Mouse (Mus musculus) kidney, postnatal 25 days (tissue): Measurements from ENCODE around the gene Zap70.

ENCODE experiments used
- DNase-seq, 2 experiments: peaks; one replicate each; pipeline ENCODE4 v3.0.0; 2021; ENCODE audit warnings: mixed read lengths in 2 of 2

Zap70 gene

DNA sequence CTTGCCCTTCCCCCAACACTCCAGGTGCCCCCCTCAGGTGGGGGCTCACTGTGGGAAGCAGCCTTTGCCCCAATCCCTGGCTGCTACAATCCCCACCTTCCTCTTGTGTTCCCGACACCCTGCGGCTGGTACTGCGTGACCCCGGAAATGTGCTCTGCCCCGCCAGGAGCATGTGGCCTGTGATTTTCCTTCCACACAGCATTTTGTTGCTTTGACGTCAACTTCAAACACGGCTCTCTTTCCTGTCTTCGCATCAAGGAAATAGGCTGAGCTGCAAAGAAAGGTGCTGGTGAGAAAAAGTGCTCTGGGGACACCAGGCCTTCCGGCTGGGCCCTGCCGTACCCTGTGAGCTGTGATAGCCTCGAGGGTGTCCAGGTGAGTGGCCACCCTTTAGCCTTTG lies at the start of gene Zap70:
Gene Zap70, plus strand, starts transcription at position 231 of the 400 bp plus-strand sequence.
- peak in 1 of 2 experiments; percentile 25 for DNase-seq

DNA sequence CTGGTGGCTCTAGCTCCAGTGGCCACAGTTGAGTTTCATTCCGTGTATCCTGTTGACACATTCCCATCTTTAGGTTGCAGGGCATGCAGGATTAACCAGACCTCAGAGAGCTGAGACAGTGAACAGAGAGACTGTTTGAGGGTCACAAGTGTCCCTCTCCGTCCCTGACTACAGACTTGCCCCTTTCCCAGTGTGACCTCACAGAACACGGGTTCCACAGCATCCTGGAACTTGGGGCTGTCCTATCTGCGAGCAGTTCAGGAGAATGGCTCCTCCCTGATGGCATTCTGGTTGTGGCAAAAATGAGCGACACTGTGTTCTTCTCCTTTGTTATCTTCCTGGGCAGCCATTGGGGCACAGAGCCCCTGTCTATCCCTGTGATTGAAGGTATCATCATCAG lies 47.3 kb upstream of the Zap70 start, which contains the start of gene Actr1b:
Gene Actr1b, minus strand, starts transcription at position 112 of the 400 bp plus-strand sequence.
- DNase-seq: no peak

DNA sequence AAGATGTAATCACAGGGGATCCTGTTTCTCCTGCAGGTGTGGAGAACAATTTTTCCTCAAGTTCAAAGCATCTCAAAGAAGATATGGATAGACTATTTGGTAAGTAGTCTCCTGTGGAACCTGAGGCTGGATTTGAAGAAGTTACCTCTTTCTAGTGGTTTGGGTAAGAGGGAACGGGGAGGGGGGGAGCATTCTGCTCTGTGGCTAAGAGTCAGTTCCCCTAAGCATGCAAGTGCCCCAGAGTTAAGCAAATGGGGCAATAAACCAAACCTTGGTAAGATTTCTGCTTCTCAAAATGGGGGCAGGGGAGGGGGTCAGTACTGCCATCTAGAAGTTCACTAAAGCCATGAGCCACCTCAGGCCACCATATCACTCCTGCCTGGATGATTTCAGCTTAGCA lies 42.8 kb upstream of the Zap70 start:
- no peak for DNase-seq

DNA sequence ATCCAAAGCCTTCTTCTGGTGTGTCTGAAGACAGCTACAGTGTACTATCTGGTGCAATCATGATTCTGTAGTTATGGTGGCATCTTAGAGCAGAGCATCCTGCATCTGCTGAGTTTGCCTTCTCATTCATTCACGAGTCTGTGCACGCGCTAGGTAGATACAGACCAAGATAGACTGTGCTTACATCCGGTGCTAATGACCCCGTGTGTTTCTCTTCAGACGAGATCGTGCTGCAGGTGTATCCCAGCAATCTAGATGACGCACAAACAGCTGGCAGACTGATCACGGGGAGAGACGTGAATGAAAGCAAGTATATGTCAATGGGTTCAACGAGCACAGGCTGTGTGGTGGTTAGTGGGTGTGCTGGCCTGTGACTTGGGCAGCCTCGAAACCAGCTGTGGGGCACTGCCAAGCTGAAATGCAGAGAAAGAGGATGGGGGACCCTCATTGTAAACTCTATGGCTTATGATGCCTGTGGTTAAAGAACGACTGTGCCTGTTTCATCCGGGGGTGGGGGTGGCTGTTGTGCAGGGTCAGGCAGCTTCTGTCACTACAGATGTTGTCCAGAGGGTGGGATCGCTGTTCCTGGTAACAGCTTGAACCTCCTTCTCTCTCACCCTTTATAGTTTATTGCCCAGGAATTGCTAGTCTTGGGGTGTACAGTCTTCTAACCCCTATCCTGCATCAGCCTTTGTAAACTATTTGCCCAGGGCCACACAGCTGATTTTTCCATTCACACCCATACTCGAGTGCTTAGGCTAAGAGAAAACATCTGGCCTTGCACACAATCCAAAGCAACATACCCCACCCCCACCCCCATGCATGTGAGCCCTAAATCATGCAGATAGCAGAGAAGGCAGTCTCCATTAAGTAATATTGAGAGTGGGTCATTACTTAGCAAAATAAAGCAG lies 38.2 kb upstream of the Zap70 start:
- DNase-seq: peak in 1 of 2 experiments; percentile 21

DNA sequence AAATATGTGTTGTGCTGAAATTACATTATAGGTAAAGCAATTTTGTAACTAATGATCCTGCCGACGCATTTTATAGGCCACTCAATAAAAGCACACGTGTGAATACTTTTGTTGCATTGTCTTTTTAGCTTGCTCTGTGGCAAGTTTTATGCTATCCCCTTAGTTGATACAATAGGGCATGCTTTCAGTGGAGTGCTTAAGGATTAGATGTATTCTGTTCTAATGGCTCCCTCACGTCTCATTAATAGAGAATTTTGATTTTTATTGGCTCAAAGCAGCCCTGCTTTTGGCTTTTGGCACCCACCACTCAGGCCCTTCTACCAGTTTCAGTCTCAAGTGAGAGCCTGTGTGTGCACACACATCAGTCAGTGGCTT lies 37.6 kb upstream of the Zap70 start:
- no peak for DNase-seq

DNA sequence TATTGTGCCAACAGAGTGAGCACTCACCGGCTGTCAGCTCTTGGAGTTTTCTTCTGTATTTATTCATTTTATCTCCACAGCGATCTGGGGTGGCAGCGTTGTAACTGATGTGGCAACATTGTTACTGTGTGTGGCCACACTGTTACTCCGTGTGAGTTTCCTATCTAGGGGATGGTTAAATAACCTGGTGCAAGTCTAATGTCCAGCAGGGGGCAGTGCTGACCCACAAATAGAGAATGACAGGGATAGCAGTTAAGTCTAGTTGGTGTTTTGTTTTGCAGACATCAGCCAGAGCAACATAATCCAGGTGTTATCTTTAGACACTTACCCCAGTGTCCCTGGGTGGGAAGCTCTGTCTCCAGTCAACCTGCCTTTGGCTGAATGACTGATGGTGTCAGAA lies 24.3 kb upstream of the Zap70 start:
- DNase-seq: peak; percentile 82 to 94

DNA sequence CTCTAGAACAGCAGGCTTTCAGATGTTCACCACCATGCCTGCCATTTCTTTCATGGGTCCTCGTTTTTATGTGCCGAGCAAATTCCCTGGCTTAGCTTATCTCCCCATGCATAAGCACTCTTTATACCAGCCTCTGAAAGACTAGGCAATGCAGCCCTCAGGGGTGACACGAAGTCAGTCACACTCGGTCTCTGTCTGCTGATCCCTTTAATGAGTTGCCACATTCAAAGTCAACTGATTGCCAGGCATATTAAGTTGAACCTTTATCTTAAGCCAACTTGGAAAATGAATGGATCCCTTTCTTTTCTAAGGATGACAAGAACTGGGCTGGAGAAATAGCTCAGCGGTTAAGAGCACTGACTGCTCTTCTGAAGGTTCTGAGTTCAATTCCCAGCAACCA lies 22.4 kb upstream of the Zap70 start:
- DNase-seq: peak in 1 of 2 experiments; percentile 17

DNA sequence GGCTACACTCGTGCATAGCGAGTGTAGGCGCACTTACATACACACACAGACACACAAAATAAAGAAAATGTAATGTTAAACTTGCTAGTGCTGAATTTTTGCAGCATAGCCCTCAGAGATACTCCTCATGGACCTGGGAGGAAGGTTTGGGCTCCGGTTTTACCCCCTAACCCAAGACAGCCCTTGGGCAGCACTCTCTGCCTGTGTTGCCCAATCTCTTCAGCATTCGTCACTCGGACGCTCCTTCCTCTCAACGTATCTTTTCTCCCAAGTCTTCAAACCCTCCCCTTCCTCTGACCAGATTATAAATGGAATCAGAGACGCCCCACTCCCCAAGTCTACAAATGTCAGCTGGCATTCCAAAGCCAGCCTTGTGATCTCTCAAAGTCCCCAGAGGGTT lies 18.6 kb upstream of the Zap70 start:
- DNase-seq: peak in 1 of 2 experiments; percentile 3

DNA sequence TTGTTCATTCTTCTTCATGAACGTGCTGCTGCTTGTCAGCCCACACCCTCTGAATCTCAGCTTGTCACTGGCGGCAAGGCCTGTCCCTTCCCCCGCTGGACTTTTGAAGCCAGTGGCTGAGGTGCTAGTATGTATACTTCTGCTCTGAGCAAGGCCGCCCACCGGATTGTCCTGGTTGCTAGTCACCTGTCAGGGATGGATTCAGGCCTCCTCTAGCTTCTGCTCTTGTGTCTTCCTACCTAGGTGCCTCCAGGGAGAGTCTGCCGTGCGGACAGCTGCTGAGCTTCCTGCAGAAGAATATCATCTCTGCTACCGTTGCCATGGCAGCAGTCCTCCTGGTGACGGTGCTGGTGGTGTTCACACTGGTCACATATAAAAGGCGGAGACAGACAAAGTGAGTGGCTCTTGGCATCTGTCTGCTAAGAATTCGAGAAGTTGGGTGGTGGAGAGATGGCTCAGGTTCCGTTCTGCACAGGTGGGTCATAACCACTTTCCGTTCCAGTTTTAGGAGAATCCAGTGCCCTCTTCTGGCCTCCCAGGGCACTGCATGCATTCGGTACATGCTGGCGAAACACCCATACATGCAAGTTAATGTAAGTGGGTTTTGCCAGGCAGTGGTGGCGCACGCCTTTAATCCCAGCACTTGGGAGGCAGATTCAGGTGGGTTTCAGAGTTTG lies 17.2 kb upstream of the Zap70 start:
- peak; percentile 68 to 82 for DNase-seq

DNA sequence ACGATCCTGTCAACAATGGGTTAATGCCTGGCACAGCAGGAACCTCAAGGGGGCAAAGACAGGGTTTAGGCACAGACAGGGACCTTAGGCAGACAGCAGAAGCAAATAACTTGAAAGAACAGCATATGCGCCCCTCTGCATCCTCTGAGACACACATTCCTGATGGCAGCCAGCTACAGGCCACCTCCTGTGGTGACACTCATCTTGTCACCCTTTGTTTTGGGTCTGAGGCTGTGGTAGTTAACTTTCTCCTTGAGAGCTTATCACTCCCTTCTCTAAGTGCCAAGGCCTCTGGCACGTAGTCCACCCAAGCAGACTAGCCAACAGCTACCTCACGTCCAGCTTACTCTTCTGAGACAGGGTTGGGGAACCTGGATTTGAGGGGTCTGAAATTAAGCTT lies 15.9 kb upstream of the Zap70 start:
- DNase-seq: peak in 1 of 2 experiments; percentile 19

DNA sequence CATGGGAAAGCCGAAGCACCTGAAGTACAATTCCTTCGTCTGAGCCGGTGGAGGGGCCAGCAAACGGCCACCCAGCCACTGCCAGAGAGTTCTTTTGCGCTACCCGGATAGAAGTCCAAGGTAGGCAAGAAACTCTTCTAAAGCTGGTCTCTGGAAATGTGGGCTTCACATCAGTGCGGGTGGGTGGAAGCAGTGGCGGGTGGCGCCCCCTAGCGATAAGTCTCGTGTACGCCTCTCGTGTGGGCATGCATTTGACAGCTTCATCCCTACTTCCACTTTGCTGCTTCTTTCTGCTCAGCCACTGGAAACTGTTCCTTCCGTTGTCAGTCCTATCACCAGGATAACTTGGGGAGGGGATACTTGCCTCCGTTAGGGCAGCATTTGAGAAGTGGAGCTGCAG lies 15.1 kb upstream of the Zap70 start:
- peak; percentile 29 for DNase-seq

DNA sequence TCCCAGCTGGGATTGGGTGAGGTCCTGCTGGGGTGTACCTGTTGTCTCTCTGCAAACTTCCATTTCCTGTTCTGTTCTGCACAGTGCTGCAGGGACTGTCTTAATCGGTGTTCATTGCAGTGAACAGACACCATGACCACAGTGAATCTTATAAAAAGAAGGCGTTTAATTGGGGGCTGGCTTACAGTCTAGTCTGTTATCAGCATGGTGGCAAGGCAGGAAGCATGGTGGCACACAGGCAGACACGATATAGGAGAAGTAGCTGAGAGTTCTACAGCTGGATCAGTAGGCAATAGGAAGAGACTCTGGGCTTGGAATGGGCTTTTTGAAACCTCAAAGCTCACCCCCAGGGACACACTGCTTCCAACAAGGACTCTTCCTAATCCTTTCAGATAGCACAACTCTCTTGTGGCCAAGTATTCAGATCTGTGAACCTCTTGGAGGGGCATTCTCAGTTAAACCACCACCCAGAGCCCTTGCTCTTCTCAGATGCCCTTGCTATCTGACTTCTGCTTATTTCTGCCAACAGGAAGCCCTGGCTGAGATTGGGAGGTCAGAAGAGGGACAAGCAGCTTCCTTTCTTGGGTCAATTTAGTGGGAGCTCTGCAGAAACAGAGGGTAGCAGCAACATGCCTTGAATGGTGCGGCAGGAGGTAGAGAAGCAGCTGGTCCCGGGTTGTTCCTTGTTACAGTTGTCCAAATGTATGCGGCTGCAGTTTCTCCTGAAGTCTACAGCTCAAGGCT lies 7.5 kb upstream of the Zap70 start:
- peak in 1 of 2 experiments; percentile 24 for DNase-seq

DNA sequence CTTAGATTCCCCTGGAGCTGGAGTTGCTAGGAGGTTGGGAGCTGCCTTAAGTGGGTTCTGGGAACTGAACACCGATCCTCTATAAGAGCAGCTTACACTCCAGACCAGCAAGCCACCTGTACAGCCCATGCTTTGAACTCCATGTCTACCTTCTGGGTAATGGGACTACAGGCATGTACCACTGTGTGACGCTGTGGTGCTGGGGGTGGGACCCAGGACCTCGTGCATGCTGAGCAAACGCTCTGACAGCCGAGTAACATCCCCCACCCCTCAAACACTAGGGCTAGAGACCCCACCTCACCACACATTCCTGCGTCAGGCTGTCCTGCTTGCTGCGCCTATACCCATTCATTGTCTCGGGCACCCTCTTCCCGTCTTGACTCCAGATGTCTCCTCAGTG lies 3.0 kb upstream of the Zap70 start:
- DNase-seq: peak in 1 of 2 experiments; percentile 17

DNA sequence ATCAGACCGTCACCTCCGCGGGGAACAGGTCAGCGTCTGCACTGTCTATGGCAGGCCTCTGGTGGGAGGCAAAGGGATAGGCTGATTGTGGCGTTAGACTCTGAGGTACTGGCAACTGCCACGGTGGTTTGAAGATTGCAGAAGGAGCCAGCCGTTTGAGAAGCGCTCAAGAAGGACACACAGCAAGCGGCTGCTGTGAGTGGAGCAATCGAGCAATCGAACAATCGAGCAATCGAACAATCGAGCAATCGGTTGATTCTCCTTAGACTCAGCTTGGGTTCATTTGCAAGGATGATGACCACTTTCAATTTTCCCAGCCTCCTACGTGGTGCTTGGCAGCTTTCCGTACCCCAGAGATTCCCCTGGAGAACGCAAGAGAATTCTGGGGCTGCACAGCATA lies 2.5 kb upstream of the Zap70 start:
- peak in 1 of 2 experiments; percentile 29 for DNase-seq

DNA sequence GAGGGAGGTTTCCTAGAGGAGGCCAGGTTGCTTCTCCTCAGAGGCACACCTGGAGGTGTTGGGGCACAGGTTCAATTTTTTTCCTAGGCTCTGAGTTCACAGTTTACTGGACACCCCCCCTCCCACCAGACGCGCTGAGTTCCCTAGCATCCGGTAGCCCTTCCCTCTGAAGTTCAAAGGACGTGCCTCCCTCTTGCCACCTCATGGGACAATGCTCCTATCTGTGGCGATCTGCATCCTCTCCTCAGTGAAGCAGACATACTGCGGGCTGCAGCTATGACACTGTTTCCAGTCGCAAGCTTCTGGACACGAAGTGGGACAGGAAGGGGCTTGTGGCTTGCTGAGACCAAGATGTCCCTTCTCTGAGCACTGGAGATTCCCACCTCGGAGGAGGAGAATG lies 1.2 kb upstream of the Zap70 start:
- peak in 1 of 2 experiments; percentile 5 for DNase-seq

DNA sequence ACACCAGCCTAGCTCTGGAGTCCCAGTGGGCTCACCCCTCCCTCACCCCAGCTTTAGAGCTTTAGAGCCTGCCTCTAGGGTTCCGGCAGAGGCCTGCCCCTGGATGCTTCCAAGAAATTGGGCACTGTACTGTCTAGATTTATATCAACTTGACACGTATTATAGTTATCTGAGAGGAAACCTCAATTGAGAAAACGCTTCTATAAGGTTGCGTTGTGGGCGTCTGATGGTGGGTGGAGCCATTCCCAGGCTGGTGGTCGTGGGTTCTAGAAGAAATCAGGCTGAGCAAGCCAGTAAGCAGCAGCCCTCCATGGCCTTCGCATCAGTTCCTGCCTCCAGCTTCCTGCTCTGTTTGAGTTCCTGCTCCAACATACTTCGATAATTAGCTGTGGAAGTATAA lies 537 bp upstream of the Zap70 start:
- peak in 1 of 2 experiments; percentile 14 for DNase-seq

DNA sequence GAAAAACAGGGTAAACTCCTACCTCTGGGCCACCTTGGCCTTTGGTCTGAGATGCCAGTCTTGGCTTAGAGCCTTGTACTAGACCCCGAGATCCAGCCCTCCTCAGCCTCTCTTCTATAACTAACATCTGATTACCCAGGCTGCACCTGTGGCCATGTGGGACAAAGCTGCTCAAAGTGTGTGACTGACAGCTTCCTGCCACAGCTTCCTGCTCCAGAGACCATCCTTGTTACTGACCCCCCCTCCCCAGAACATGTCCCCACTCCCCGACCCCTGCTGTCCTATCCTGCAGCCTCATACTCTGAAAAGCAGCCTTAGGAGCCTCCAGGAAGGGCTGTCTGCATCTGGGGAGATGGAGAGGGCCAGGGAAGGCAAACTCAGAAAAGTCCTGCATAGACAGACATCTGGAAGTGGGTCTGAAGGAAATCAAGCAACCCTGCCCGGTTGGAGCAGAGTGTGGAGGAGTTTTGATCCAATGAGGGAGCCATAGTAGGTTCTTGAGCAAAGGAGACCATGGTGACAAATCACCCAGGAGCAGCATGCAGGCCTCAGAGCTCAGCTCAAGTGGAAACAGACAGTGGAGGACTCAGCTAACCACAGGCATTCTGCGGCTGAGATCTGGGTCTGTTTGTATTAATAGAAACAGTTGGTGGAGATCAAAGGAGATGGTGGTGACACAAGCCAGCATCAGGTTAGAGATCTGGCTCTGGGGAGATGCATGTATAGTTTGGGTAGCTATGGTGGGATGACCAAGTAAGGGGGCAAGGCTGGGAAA lies 5.0 kb downstream of the Zap70 start:
- no peak for DNase-seq

DNA sequence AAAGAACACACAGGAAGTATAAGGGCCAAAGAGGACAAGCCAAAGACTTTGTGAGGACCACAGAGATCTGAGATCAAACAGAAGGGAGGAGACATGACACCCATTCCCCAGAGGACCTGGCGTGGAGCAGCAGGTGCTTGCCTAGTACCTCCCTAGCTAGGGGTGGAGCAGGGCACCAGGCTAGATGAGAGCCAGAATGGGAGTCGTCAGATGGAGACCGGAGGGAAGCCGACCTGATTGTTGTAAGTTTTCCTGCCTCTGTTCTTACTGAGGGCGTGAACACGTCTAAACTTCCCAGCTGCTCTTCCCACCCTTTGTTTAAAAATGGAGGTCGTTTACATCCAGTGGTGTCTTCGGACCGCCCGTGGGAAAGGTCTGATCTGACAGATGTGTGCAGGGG lies 5.7 kb downstream of the Zap70 start:
- DNase-seq: no peak

DNA sequence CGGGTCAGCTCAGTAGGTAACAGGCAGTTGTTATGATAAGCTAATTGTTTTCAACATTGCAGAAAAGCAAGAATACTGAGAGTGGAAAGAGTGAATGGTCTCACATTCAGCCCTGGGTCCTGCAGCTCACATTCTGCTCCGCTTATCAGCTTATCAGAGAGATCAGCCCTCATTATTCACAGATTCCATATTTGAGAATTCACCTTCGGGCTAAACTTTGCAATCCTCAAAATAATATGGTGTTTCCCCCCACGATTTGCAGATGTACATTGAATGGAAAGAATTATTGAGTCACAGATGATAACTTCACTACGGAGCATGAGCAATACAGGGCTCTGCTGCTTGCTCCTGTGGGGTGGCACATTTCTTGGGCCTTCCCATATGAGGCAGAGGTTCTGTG lies 7.2 kb downstream of the Zap70 start:
- DNase-seq: peak in 1 of 2 experiments; percentile 10

DNA sequence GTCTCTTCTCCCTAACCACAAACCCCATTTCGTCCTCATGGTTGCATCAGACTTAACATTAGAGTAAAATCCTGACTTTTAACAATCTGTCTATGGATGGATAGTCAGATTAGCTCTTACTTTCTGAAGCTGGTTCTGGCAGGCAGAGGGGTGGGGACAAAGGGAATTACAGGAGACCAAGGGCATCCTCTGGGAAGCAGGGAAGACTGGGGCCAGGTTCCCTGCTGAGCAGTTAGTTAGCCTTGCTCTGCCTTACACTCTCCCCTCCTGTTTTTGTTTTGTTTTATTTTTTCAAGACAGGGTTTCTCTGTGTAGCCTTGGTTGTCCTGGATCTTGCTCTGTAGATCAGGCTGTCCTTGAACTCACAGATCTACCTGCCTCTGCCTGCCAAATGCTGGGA lies 8.4 kb downstream of the Zap70 start:
- no peak for DNase-seq

DNA sequence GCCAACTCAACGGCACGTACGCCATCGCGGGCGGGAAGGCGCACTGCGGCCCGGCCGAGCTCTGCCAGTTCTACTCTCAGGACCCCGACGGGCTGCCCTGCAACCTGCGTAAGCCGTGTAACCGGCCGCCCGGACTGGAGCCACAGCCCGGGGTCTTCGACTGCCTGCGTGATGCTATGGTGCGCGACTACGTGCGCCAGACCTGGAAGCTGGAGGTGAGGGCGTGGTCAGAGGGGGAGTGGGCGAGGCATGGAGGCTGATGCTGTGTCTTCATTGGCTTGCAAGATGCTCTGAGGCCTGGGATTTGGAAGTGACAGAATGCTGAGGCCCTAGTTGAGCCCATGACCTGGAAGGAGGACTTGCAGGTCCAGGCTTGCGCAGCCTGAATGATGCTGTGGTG lies 9.4 kb downstream of the Zap70 start:
- no peak for DNase-seq

DNA sequence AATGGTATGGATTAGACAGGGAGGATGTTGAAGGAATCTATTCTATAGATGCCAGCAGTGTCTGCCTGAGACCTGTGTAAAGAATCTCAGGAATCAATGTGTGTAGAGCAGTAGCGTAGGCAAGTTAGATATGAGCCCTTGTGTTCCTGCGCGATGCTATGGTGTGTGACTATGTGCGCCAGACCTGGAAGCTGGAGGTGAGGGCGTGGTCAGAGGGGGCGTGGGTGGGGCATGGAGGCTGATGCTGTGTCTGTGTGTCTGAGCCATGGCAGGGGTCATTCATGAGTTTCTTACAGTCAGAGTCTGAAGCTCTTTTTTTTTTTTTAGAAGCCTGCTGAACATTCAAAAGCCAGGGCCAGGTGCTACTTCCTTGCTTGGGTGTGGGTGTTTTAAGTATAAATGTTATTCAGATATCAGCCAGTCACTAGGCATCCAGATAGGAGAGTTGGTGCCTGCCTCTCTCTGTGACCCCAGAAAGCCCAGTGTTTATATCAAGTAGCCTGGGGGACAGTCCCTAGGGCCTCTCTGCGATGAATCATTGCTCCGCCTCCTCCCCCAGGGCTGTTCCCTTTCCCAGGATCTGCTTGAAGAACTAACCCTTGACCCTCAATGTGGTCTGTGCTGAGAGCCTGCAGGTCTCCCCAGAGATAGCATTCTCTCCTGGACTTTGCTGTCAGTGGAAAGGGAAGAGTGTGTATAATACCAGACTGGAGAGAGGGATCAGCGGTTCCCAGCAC lies 10.8 kb downstream of the Zap70 start:
- no peak for DNase-seq
